Mouse (Mus musculus) adipose tissue, adult 10 weeks (tissue): Measurements from ENCODE around the gene Lipa. TPM values are rescaled to one million over a fixed set of nuclear protein-coding genes. Genes with fewer than 3 reads are reported as not detected.

Experiments
- polyA plus RNA-seq: library from polyadenylated mRNA; stranded (reverse); fragments of 350-450 nt; fragmentation: Illumina TruSeq; extraction: RNeasy Lipid Tissue Mini Kit (QIAGEN cat#74804); gene quantifications from one replicate; pipeline ENCODE4 v1.2.3, GENCODE M21; 2014; ENCODE audit warnings: low read depth, low replicate concordance

Lipa gene
- 36.0 TPM for polyA plus RNA-seq

GRCm38 (mm10) chr19:34526941-34527682 is at the start of gene Lipa:
Lipa (minus strand) TSS chr19:34527474.

GRCm38 (mm10) chr19:34550534-34551223 is 23.4 kb upstream of the Lipa start, which contains the start of gene Ifit2:
Ifit2 (plus strand) TSS chr19:34550694.

GRCm38 (mm10) chr19:34474991-34475971 is 52.0 kb downstream of the Lipa start, which contains the start of gene Ch25h:
Ch25h (minus strand) TSS chr19:34475164.

Other genes with a start within 250 kb of the Lipa start
- gene Fas, start 236.8 kb downstream of the Lipa start, polyA plus RNA-seq: 34.5 TPM
- gene Ch25h, start 52.3 kb downstream of the Lipa start, polyA plus RNA-seq: 13.3 TPM
- gene Ifit2, start 23.2 kb upstream of the Lipa start, polyA plus RNA-seq: 5.4 TPM
- 16.3 TPM for gene Ifit3, start 56.1 kb upstream of the Lipa start, polyA plus RNA-seq
- gene Ifit1bl1, start 74.5 kb upstream of the Lipa start, polyA plus RNA-seq: 0.36 TPM
- gene Ifit3b, start 80.5 kb upstream of the Lipa start, polyA plus RNA-seq: 4.2 TPM
- gene Ifit1bl2, start 113.3 kb upstream of the Lipa start, polyA plus RNA-seq: 0.14 TPM
- gene Ifit1, start 113.4 kb upstream of the Lipa start, polyA plus RNA-seq: 4.4 TPM
- 11.9 TPM for gene Slc16a12, start 219.8 kb upstream of the Lipa start, polyA plus RNA-seq